Mouse (Mus musculus) C2C12 (cell line): ENCODE data around the gene Olfr46. TPM values are rescaled to one million over a fixed set of nuclear protein-coding genes. Genes with fewer than 3 reads are reported as not detected.
"Not testable (repeated sequence)": the region's sequence is repeated elsewhere in the genome, so short reads cannot be mapped to it uniquely, and the experiment has no call there.

Source experiments
- H3K27me3 ChIP-seq: one replicate; pipeline ENCODE4 v1.6.1; 2011; ENCODE audit not compliant: control insufficient read depth, insufficient read depth, insufficient read length
- H3K36me3 ChIP-seq: one replicate; pipeline ENCODE4 v1.6.1; 2011; ENCODE audit not compliant: control insufficient read depth, insufficient read depth
- H3K4me3 ChIP-seq: one replicate; pipeline ENCODE4 v1.5.1; 2011; ENCODE audit warnings: mild to moderate bottlenecking, control low read depth; ENCODE audit not compliant: poor library complexity, insufficient read depth, severe bottlenecking
- H3K79me2 ChIP-seq: one replicate; pipeline ENCODE4 v1.6.1; 2011; ENCODE audit not compliant: control insufficient read depth, insufficient read depth
- H3K79me3 ChIP-seq: one replicate; pipeline ENCODE4 v1.6.1; 2011; ENCODE audit warnings: low read depth, control low read depth
- H3ac ChIP-seq: one replicate; pipeline ENCODE3; 2011; ENCODE audit warnings: low read depth; ENCODE audit not compliant: control insufficient read depth, insufficient read length
- CEBPB ChIP-seq: IDR thresholded peaks from one replicate; pipeline ENCODE4 v1.6.1; 2011; ENCODE audit warnings: low read depth, mild to moderate bottlenecking, control low read depth, moderate library complexity
- CTCF ChIP-seq: IDR thresholded peaks from one replicate; pipeline ENCODE4 v1.5.1; 2011; ENCODE audit not compliant: control insufficient read depth, insufficient read depth, insufficient read length
- FOSL1 ChIP-seq: IDR thresholded peaks from one replicate; pipeline ENCODE4 v1.8.0; 2011; ENCODE audit warnings: mild to moderate bottlenecking, low read length; ENCODE audit not compliant: poor library complexity, insufficient read depth, severe bottlenecking
- MAX ChIP-seq: IDR thresholded peaks from one replicate; pipeline ENCODE4 v1.6.1; 2011; ENCODE audit warnings: mild to moderate bottlenecking, control low read depth
- MYOD1 ChIP-seq: IDR thresholded peaks from one replicate; pipeline ENCODE4 v1.6.1; 2011; ENCODE audit warnings: low read depth; ENCODE audit not compliant: control insufficient read depth, insufficient read length
- MYOG ChIP-seq: IDR thresholded peaks from one replicate; pipeline ENCODE4 v1.6.1; 2011; ENCODE audit not compliant: control insufficient read depth, insufficient read length; ENCODE audit errors: extremely low read depth
- USF1 ChIP-seq: IDR thresholded peaks from one replicate; pipeline ENCODE4 v1.6.1; 2011; ENCODE audit warnings: low read depth, mild to moderate bottlenecking, control low read depth, moderate library complexity
- long read RNA-seq, 2 experiments: library from polyadenylated mRNA; unstranded; transcript quantifications; one replicate each; pipeline ENCODE4 v2.0.0; 2019 to 2020
- polyA plus RNA-seq: library from polyadenylated mRNA; unstranded; fragments of >200 nt; fragmentation: generic; extraction: Trizol; gene quantifications from one replicate; pipeline ENCODE4 v1.2.1, GENCODE M21; 2012; ENCODE audit warnings: missing spikeins

Gene Olfr46
- polyA plus RNA-seq, result not detected
- long read RNA-seq, experiment 1, result 0 reads
- long read RNA-seq, experiment 2, result 0 reads

- H3K79me2 ChIP-seq, H3K79me3 ChIP-seq: not testable (repeated sequence)
These were observed at the start of gene Olfr46 for GRCm38 (mm10) chr7:140600969-140601368. Olfr46 (plus strand) TSS chr7:140601269.

GRCm38 (mm10) chr7:140567586-140567985 lies 33.5 kb upstream of the Olfr46 start, which contains the start of gene Olfr538:
Olfr538 (plus strand) TSS chr7:140567886.
- no peaks in the 10 kb centered on the region for H3K27me3 ChIP-seq
- no peaks in the 10 kb centered on the region for H3K79me3 ChIP-seq
- H3K79me2 ChIP-seq, result no peaks in the 10 kb centered on the region
- H3ac ChIP-seq, result no peak within 1 kb of the TSS
- no peak for TF ChIP-seq MAX
- TF ChIP-seq CTCF, result no peak
- H3K36me3 ChIP-seq, result no peaks in the 10 kb centered on the region
- H3K4me3 ChIP-seq, result no peak within 1 kb of the TSS

More at GRCm38 (mm10) chr7:140600969-140601368, at the start of gene Olfr46:
- not testable (repeated sequence) for H3ac ChIP-seq, H3K36me3 ChIP-seq, H3K27me3 ChIP-seq, H3K4me3 ChIP-seq

- not testable (repeated sequence) for H3K79me2 ChIP-seq, H3K27me3 ChIP-seq, H3K4me3 ChIP-seq, H3ac ChIP-seq, H3K36me3 ChIP-seq, H3K79me3 ChIP-seq
These were observed 27.6 kb downstream of the Olfr46 start, which contains the start of gene Olfr61 for GRCm38 (mm10) chr7:140628670-140629069. Olfr61 (plus strand) TSS chr7:140628970.

GRCm38 (mm10) chr7:140630559-140630958 lies 29.5 kb downstream of the Olfr46 start:
- Histone ChIP-seq H3K27me3 (no peaks in the 10 kb centered on the region), H3K36me3 (no peaks in the 10 kb centered on the region), H3ac (no peak overlapping the region), H3K79me3 (no peaks in the 10 kb centered on the region), H3K79me2 (no peaks in the 10 kb centered on the region), H3K4me3 (no peak overlapping the region)
- no peak for TF ChIP-seq MAX

GRCm38 (mm10) chr7:140646152-140646551 lies 45.1 kb downstream of the Olfr46 start, which contains the start of gene Olfr53:
Olfr53 (plus strand) TSS chr7:140646452.
- Histone ChIP-seq H3K4me3 (no peak within 1 kb of the TSS), H3K27me3 (no peaks in the 10 kb centered on the region), H3K79me2 (no peaks in the 10 kb centered on the region), H3K36me3 (no peaks in the 10 kb centered on the region), H3K79me3 (no peaks in the 10 kb centered on the region), H3ac (no peak within 1 kb of the TSS)
- TF ChIP-seq FOSL1, result no peak
- TF ChIP-seq MAX, result no peak
- TF ChIP-seq MYOD1, result no peak
- no peak for TF ChIP-seq MYOG
- no peak for TF ChIP-seq CEBPB
- TF ChIP-seq CTCF, result no peak
- no peak for TF ChIP-seq USF1

- no peaks in the 10 kb centered on the region for H3K27me3 ChIP-seq
- no peaks in the 10 kb centered on the region for H3K79me2 ChIP-seq
- H3ac ChIP-seq, result no peak within 1 kb of the TSS
- H3K79me3 ChIP-seq, result no peaks in the 10 kb centered on the region
- no peaks in the 10 kb centered on the region for H3K36me3 ChIP-seq
- TF ChIP-seq FOSL1 (no peak), MYOG (no peak), USF1 (no peak), CTCF (no peak), MYOD1 (no peak), MAX (no peak), CEBPB (no peak)
- H3K4me3 ChIP-seq, result no peak within 1 kb of the TSS
These were observed 58.6 kb downstream of the Olfr46 start, which contains the start of gene Olfr539 for GRCm38 (mm10) chr7:140659630-140660029. Olfr539 (plus strand) TSS chr7:140659930.

Other genes starting within 250 kb of the Olfr46 start
- not detected for gene Olfr60, start 239.6 kb upstream of the Olfr46 start, polyA plus RNA-seq
- not detected for gene Olfr530, start 224.9 kb upstream of the Olfr46 start, polyA plus RNA-seq
- gene Olfr531, start 198.4 kb upstream of the Olfr46 start, polyA plus RNA-seq, result not detected
- gene Olfr532, start 179.6 kb upstream of the Olfr46 start, polyA plus RNA-seq, result not detected
- not detected for gene Olfr533, start 137.9 kb upstream of the Olfr46 start, polyA plus RNA-seq
- not detected for gene Olfr535, start 117.1 kb upstream of the Olfr46 start, polyA plus RNA-seq
- gene Olfr536, start 93.9 kb upstream of the Olfr46 start, polyA plus RNA-seq, result not detected
- not detected for gene Olfr538, start 33.4 kb upstream of the Olfr46 start, polyA plus RNA-seq
- not detected for gene Olfr61, start 27.7 kb downstream of the Olfr46 start, polyA plus RNA-seq
- gene Olfr53, start 45.2 kb downstream of the Olfr46 start, polyA plus RNA-seq, result not detected
- gene Olfr539, start 58.7 kb downstream of the Olfr46 start, polyA plus RNA-seq, result not detected
- gene Olfr45, start 80.7 kb downstream of the Olfr46 start, polyA plus RNA-seq, result not detected
- gene Olfr541, start 96.0 kb downstream of the Olfr46 start, polyA plus RNA-seq, result not detected
- gene Cyp2e1, start 162.5 kb downstream of the Olfr46 start, polyA plus RNA-seq, result not detected
- not detected for gene Syce1, start 186.6 kb downstream of the Olfr46 start, polyA plus RNA-seq
- 0.18 TPM for gene Zfp941, start 220.9 kb downstream of the Olfr46 start, polyA plus RNA-seq
- gene Urah, start 233.7 kb downstream of the Olfr46 start, polyA plus RNA-seq, result not detected
- not detected for gene Scgb1c1, start 244.3 kb downstream of the Olfr46 start, polyA plus RNA-seq
- gene Odf3, start 246.5 kb downstream of the Olfr46 start, polyA plus RNA-seq, result 0.02 TPM